Mouse (Mus musculus) testis, postnatal 10 days (tissue): ENCODE measurements around the gene Dcdc2a.

Experiments used
- DNase-seq: peaks from one replicate; pipeline ENCODE4 v3.0.0; 2021; ENCODE audit warnings: low spot score

Gene Dcdc2a

DNA sequence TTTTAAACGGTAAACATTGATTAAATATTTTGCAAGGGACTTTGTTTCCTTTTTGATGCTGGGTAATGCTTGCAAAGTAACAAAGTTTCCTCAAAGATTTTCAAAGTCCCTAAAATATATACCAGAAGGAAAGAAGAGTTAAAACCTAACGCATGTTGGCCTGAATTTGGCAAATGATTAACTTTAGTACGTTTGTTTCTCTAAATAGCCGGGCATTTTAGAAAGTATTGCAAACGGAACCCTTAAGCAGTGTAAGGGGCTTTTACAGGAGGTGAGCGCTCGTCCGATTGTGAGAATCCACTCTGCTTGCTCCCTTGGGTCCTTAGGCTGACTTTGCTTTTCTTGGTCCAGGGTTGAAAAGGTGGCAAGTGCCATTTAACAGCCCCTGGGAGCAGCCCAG is 41.5 kb downstream of the Dcdc2a start:
- DNase-seq: no peak

DNA sequence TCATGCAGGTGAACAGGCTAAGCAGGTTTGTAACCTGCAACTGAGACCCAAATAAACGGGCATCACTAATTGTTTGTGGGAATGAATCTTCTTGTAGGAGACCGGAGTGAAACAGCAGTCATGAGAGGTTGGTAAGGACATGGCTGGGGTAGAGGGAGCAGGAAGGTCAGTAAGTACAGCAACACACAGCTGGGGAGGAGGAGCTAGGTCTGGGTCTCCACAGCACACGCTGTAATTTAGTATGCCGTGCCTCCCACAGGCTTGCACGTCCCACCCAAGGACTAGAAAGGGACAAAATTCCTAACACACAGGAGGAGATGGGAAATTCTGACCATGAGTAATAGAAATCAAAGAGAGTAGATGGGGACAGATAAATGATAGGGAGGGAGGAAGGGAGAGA is 42.8 kb downstream of the Dcdc2a start:
- DNase-seq: no peak

DNA sequence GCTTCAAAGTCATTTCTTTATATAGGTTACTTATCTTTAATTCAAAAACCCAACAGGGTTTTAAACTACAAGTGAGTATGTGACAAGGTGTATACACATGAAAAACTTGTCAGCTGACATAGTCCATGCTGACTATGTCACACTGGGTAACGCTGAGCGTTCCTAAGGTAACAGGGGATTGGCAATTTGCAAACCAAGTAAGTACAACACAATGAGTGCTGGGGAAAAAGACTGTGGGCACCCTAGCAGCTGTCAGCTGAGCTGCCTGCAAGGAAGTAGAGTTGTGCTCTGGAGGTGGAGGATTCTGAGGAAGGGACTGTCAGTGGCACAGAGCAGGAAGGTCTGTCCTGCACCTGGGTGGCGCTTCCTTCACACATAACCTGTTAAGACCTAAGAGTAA is 43.7 kb downstream of the Dcdc2a start:
- no peak for DNase-seq

DNA sequence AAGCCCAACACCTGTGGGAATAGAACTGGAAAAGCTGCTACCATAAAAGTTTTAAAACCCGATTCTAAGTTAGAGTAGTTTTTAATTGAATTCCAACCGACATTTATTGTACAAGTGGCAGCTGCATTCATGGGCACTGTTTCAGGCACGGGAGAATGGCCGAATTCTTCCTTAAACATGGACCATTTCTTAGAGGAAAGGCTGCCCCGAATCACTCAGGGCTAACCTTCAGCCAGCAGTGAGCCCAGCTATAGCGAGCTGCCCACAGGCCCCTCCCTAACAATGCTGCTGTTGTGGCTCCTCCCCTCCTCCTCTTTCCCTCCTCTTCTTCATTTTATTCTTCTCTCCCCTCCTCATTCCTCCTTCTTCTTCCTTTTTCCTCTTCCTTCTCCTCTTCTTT is 44.8 kb downstream of the Dcdc2a start:
- no peak for DNase-seq

DNA sequence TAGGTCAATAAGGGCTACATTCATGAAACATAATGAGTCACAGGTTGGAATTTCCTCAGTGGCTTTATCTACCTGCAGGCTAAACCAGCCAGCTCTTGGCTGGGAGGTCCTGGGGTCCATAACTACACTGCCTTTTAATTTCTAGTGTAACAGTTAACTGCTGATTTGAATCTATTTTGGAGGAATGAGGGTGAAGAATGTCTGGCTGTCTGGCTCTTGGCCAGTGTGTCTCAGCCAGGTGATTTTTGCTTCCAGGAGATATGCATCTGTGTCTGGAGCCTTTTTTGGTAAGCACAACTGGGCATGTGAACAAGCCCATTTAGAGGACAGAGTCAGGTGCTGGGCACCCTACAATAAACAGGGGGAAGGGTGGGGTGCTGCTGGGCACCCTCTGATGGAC is 49.9 kb downstream of the Dcdc2a start:
- no peak for DNase-seq

DNA sequence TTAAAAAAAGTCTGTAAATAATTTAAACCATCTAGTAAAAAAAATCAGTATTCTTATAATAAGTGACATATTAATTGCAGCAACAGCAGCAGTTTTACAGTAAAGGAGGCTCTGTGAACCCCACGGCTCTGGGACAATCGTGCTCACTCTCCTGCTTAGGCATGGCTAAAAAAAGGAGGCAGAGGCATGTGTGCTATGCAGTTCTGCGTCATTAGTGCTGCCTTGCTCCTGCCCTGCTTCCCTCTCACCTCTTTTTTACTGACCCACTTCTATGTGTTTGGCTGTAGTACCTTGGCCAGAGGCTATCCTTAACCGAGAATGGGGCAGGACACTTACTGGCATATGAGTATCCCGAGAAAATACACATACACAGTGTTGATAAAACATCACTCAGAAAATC is 50.9 kb downstream of the Dcdc2a start:
- DNase-seq: no peak

DNA sequence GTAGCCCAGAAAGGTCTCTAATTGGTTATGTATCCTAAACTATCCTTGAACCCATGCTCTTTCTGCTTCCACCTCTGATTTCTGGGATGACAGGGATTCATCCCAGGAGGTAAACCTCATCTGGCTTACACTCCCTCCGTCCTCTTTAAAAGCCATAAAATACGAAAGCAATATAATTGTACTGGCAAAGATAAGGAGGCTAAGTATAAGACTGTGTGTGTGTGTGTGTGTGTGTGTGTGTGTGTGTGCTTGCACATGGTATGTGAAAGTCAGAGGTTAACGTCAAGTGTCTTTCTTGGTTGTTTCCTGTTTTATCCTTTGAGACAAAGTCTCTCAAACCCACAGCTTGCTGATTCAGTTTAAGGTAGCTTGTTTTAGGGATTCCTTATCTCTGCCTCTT is 52.5 kb downstream of the Dcdc2a start:
- no peak for DNase-seq

DNA sequence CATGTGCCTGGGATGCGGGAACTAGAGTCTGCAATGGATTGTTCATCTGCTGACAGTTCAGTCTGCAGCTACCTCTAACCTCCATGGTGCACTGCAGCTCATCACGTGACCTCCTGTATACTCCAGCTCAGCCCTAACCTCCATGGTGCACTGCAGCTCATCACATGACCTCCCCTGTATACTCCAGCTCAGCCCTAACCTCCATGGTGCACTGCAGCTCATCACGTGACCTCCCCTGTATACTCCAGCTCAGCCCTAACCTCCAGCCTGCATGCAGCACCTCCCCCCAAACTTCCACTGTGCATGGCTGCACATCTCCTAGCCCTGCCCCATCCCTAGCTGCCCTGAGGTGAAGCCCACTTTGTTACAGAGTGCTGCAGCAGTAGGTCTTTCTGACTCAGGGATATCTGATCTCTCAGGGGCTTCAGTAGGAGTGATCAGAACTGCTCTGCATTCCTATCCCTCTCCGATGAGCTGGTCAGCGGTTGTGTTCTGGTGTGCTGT is 54.8 kb downstream of the Dcdc2a start:
- no peak for DNase-seq

DNA sequence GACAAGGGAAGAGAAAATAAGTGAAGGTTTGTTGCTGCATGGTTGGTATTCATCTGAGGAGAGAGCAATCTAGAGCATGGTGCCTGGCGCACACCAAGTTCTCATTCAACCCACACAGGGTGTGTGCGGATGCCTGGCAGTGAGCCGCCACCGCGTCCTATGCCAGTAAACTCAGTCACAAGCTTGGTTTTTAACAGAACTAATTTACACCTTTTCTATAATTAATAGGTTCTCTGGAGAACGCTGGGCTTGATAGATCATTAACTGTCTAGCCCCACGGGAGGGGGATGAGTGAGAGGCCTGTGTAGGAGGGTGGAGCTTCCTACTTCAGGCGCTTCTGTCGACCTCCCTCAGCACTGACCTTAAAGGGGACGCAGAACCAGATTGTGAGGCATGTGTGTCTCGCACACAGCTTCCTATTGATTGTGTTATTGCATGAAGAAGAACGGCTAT is 59.7 kb downstream of the Dcdc2a start:
- peak; percentile 47 for DNase-seq

DNA sequence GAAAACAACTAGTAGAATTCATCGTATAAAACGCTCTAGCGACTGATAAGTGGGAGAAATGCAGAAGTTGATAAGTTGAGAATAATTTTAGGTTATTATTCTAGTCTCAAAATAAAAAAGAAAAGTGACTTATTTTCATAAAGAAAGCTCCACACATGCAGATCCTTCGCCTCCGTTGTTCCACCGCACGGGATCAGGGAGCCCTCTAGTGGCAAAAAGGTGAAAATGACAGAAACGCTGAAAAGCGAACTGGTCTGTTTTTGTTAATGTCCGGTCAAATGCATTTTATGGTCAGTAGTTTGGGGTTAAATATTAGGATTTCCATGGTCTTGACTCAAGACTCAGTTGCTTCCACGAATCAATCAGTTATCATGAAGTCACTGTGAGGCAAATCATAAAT is 60.2 kb downstream of the Dcdc2a start:
- DNase-seq: peak; percentile 47

DNA sequence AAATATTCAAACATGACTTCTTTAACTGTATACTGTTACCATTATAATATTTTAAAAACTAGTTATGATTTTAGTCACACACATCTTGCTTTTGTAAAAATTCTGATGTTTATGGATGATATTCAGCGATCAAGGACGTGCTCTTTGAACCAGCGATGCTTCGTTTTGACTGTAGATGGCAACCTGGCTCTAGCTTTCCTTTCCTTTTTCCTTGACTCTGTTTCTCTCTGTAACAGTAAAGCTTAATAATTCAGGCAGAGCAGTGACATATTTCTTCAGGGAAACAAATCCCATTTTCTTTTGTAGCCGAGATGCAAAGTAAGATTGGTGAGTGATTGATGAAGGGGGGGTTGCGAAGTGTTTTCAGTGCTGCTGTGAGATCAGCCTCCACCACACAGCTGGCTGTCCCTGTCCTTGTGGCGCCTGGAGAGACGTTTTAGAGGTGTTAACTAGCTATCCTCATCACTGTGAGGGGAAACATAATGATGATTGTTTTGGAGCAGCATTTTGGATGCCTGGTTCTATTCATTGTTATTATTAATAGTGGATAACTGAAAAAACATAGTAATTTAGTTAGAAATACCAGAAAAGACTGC is 67.0 kb downstream of the Dcdc2a start:
- no peak for DNase-seq

DNA sequence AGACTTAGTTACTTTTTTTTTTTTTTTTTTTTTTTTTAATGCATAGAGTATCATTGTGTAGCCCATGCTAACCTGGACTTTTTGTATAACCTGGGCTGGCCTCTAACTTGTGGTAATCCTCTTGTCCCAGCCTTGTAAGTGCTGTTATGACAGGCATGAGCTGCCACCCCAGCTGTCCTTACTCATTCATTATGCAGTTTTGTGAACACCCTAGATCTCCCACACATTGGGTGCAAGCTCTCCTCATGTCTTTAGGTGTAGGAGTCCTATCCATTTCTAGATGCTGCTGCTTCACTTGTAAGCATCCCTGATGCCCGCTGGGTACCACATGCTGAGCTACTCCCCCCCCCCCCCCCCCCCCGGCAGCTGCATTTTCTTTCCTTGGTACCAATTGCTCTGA is 71.4 kb downstream of the Dcdc2a start:
- no peak for DNase-seq

DNA sequence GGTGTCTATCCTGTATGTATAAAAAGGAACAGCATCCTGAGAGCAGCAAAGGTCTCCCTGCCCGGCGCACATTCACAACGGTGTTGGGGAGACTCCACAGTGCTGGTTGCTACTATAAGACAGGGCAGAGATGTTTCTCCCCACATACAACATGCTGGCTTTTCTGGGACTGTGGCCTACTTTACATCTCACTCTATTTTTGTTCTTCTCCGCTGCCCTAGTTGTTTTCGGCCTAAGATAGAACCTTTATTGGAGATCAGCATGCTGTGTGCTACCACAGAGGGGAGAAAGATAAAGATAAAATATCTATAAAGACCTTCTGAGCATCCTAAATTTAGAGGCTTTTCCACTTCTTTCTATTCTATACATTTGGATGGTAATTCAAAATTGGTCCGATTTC is 72.0 kb downstream of the Dcdc2a start:
- no peak for DNase-seq

DNA sequence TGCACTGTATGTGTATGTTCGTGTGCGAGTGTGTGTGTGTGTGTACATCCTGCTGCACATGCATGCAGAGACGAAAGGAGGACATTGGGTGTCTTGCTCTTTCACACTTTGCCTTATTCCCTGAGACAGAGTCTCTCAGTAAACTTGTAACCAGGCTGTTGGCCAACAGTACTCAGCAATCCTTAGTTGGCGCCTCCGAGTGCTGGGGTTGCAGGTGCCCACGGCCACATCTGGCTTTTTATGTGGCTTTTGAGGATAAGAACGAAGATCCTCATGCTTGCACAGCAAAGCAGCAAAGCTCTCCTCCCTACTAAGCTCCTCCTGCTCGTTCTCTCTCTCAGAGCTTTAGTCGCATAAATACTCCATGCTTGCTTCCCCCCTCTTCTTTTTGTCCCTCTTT is 73.0 kb downstream of the Dcdc2a start:
- no peak for DNase-seq

DNA sequence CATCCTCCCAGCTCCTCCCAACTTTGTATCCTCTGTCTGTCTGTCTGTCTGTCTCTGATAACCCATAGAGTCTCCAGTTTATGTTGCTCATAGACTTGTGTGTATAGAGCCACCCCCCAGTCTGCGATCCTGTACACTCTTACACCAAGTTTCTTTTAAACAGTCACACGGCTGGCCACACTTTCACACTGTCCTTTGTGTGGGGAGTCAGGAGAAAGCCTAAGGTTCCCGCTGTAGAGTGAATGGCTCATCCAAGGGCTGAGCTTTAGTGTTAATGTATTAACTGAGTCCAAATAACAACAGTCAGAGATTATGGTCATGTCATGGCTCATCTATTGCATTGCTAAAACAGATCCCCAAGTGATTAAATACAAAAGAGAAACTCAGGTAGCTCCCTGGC is 87.3 kb downstream of the Dcdc2a start:
- DNase-seq: no peak

DNA sequence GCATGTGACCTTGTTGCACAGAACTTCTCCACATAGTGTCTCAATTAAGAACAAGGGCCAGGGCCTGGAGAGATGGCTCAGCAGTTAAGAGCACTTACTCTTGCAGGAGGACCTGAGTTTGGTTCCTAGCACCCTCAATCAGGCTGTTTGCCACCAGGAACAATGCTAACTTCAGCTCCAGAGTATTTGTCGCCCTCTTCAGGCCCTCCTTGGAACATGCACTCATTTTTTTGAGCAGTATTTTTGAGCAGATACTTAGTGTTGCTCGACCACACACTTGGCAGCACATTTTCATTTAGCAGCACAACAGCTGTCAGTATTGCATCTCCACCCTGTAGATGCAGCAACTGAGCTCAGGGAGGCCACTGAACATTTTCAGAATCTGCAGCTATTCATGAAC is 88.3 kb downstream of the Dcdc2a start:
- DNase-seq: no peak

DNA sequence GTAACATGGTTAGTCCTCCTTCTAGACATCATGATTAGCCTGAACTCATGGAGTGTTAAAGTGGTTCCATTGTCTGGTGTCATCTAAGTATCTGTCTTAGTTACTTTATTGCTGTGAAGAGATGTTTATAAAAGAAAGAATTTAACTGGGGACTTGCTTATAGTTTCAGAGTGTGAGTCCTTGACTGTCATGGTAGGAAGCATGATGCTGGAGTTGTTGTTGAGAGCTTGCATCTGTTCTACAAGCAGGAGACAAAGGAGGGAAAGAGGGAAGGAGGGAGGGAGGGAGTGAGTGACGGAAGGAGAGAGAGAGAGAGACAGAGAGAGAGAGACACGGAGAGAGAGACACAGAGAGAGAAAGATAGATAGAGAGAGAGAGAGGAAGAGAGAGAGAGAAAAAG is 90.4 kb downstream of the Dcdc2a start:
- DNase-seq: no peak

DNA sequence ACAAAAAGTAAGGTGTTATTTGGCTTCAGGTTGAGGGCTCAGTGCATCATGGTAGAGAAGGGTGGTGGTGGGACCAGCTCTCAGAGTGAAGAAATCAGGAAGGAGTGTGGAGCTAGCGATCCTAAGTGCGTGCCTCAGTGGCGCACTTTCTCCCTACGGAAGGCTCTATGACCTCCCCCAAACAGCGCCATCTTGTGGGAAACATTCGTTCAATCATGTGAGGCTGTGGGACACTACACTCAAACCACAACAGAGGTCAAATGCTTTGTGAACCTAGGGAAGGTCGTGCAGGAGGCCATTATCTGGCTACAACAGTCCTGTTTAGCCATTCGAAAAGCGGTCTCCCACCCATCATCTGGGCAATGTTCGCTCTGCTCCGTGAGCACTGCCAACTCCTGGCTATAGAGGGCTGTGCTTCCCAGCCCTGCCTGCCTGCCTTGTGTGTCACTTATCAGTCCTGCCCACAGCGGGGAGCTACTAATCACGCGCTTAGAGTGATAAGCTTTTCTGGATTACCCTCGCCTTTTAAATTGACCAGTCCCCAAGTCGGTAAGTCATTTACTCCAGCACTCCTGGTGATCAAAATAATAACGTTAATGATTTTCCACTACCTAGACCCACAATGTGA is 94.5 kb downstream of the Dcdc2a start:
- no peak for DNase-seq

DNA sequence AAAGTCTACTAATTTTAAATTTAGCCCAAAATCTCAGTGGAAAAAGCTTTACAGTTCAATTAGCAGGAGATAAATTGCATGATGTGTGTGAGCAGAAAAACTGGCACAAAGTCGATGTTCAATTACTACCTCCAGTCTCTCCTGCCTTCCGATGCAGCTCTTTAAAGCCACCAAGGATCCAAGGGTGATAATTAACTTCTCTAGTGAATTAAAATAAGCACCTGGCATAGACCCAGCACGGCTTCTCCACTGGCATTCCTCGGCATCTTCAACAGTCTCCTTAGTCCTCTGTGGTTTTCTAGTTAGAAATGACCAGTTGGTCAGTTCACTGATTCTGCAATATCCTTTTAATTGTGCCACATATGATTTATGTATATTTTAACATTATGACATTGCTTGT is 95.1 kb downstream of the Dcdc2a start:
- no peak for DNase-seq

DNA sequence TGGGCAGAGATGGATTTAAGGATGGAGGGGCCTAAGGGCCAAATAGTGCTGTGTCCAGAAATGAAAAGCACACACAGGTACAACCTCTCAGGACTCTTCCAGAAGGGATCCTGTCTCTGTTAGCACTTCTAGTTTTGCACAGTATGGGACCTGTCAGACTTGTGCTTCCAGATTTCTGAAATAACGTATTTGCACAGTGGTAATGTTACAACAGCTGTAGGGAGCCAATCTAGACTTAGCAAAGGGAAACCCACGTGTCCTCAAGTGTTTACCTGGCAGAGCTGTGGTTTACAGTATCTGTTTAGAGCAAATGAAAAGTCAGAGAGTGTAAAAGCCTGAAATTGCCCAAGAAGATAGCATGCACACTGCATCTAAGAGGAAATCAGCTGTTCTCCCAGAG is 104.1 kb downstream of the Dcdc2a start:
- DNase-seq: no peak

DNA sequence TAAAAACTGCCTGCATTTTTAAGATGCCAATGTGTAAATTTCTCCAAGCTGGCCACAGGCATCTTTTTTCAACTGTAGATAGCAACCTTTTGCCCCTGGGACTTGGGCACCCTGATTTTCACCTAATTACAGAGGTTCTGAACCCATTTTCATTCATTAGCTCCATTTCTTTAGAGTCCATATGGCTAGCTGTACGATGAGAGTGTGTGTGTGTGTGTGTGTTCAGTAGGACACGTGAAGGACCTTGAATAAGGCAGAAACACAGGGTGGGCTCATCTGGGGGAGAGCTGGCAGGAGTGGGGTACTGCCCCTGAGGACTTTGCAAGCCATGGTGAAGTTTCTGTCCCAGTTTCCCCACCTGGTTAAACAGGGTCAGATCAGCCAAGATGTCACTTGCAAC is 105.0 kb downstream of the Dcdc2a start:
- DNase-seq: no peak

DNA sequence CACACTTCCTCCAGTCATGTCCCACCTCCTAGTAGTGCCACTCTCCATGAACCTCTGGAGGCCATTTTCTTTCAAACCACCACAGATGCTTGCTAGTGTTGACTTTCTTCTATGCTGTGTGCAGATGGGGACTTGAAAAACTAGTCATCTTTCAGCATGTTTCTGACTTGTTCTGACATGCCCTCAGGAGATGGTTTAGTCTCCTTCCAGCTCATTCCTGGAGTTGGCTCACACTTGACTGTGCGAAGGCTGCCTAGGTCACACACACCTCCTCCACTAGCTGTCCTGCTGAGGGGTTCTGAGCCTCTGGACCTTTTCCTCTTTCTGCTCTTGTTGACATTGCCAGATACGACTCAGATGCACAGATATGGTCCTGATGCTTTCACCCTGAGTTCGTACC is 106.8 kb downstream of the Dcdc2a start:
- DNase-seq: no peak

DNA sequence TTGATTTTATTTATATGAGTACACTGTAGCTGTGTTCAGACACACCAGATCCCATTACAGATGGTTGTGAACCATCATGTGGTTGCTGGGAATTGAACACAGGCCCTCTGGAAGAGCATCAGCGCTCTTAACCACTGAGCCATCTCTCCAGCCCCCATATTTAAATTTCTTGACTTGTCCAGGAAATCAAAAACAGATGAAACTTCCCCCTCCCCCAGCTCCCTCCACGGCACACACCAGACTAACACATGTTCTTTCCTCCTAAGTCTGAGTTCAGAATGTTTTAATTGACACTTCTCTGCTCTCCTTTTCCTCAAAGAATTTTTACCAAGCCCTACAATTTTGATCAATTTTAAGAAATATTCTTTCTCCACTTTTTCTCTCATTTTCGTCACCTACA is 113.1 kb downstream of the Dcdc2a start:
- DNase-seq: no peak

DNA sequence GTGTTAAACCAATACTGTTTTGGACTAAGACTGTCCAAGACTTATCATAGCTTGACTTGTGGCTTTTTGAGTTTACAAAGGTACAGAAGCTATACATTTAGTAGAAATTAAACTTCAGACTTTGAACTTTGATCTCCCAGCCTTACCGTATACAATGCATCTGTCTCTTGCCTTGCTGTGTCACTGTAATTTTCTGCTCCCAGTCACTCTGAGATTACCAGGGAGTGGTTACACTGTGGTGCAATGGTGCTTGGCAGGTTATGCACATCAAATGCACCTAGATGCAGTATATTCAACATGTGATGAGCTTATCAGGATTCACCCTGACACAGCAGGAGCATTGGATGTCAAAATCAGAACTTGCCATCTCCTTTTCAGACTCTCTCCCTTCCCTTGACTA is 122.0 kb downstream of the Dcdc2a start:
- no peak for DNase-seq
